Mouse (Mus musculus): ENCODE results near the gene Armc3.

Armc3 gene

DNA sequence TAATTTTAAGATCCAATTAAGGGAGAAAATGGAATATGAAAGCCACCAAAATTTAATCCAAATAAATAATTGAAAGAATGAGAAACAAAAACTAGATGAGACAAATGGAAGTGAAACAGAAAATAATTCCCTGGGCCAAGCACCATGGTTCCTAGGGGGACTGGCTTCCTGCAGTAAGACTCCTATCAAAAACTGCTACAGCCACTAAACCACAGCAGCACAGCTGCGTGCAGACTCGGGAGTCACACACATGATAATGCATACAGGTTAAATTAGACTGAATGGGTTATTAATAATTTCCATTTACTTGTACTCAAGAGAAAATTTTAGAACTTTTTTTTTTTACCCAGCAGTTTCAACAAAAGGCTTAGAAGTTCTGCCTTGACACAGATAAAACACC lies 154.1 kb downstream of the Armc3 start:
- no peak for DNase-seq
